Mouse (Mus musculus) ES-Bruce4 (cell line): ENCODE measurements around the gene Asgr2. TPM values are rescaled to one million over a fixed set of nuclear protein-coding genes. Genes with fewer than 3 reads are reported as not detected.
"Not testable (repeated sequence)": the region's sequence is repeated elsewhere in the genome, so short reads cannot be mapped to it uniquely, and the experiment has no call there.

ENCODE experiments used
- H3K27ac ChIP-seq: 2 replicates; pipeline ENCODE4 v1.5.1; 2012; ENCODE audit warnings: low read length, inconsistent platforms; ENCODE audit not compliant: insufficient read depth
- H3K27me3 ChIP-seq: 2 replicates; pipeline ENCODE4 v1.6.1; 2012; ENCODE audit warnings: mild to moderate bottlenecking, low read length, inconsistent platforms; ENCODE audit not compliant: control insufficient read depth, poor library complexity, insufficient read depth, severe bottlenecking
- H3K36me3 ChIP-seq: 2 replicates; pipeline ENCODE4 v1.6.1; 2012; ENCODE audit warnings: inconsistent platforms, mild to moderate bottlenecking, low read length, moderate library complexity; ENCODE audit not compliant: control insufficient read depth, poor library complexity, insufficient read depth, severe bottlenecking
- H3K4me1 ChIP-seq: one replicate; pipeline ENCODE4 v1.8.1; 2011; ENCODE audit warnings: low read length; ENCODE audit not compliant: control insufficient read depth, insufficient read depth
- H3K4me3 ChIP-seq: 2 replicates; pipeline ENCODE4 v1.5.1; 2011; ENCODE audit warnings: low read depth, mild to moderate bottlenecking, low read length
- H3K9ac ChIP-seq: 2 replicates; pipeline ENCODE4 v1.6.1; 2012; ENCODE audit warnings: low read depth, mild to moderate bottlenecking, inconsistent platforms; ENCODE audit not compliant: poor library complexity, severe bottlenecking
- H3K9me3 ChIP-seq: replicated peaks from 2 replicates; pipeline ENCODE4 v1.6.1; 2012; ENCODE audit warnings: mild to moderate bottlenecking, low read length, inconsistent platforms; ENCODE audit not compliant: control insufficient read depth, poor library complexity, insufficient read depth, severe bottlenecking
- CTCF ChIP-seq: IDR thresholded peaks from one replicate; pipeline ENCODE4 v1.8.1; 2011; ENCODE audit warnings: low read depth, low read length
- EP300 ChIP-seq: IDR thresholded peaks from 2 replicates; pipeline ENCODE4 v1.6.1; 2011; ENCODE audit warnings: low read depth, low read length; ENCODE audit not compliant: insufficient read depth
- POLR2A ChIP-seq: IDR thresholded peaks from one replicate; pipeline ENCODE4 v1.8.1; 2011; ENCODE audit warnings: low read length; ENCODE audit not compliant: insufficient read depth
- polyA plus RNA-seq: library from polyadenylated mRNA; stranded (reverse); fragments of >200 nt; gene quantifications from 2 replicates; pipeline ENCODE4 v1.2.4, GENCODE M21; 2011; ENCODE audit warnings: low read depth; ENCODE audit not compliant: missing spikeins, insufficient read depth, insufficient read length

Asgr2 gene
- polyA plus RNA-seq, 1 experiment, result not detected

DNA sequence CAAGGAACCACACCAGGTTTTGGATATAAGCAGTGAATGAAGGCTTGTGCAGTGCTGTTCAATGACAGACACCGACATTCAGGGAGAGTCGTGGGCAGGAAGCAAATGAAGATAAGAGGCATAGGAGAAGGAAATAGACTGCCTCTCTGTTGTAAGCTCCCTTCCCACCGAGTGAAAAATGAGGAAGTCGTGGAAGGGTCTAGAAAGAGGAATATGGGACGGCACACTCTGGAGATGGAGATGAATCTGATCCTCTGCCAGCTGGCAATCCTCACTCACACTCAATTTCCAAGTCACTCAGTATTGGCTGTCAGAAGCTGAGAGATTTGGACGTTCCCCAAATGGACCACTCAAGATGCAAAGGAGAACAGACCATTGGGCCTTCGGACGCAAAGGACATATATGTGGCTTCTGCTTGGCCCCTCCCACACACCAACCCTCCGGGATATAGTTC lies 37.5 kb downstream of the Asgr2 start, which contains the start of gene Mgl2:
Gene Mgl2 (plus strand): TSS at position 404 of the 454 bp plus-strand sequence.
- Histone ChIP-seq H3K4me3 (no peak within 1 kb of the TSS), H3K4me1 (no peaks in the 10 kb centered on the region), H3K36me3 (no peaks in the 10 kb centered on the region), H3K9ac (no peak within 1 kb of the TSS), H3K27ac (no peak within 1 kb of the TSS), H3K27me3 (no peaks in the 10 kb centered on the region), H3K9me3 (no peaks in the 10 kb centered on the region)
- no peak for TF ChIP-seq EP300
- TF ChIP-seq POLR2A, result no peak
- TF ChIP-seq CTCF, result no peak

- not testable (repeated sequence) for H3K9me3 ChIP-seq, H3K4me3 ChIP-seq, H3K36me3 ChIP-seq, H3K9ac ChIP-seq, H3K4me1 ChIP-seq, H3K27ac ChIP-seq, H3K27me3 ChIP-seq
Measured at GRCm38 (mm10) chr11:70135001-70135400, 42.6 kb downstream of the Asgr2 start.

GRCm38 (mm10) chr11:70135925-70136324 lies 43.5 kb downstream of the Asgr2 start:
- H3K4me1 ChIP-seq, H3K36me3 ChIP-seq, H3K27ac ChIP-seq, H3K9me3 ChIP-seq, H3K4me3 ChIP-seq, H3K27me3 ChIP-seq, H3K9ac ChIP-seq: not testable (repeated sequence)

DNA sequence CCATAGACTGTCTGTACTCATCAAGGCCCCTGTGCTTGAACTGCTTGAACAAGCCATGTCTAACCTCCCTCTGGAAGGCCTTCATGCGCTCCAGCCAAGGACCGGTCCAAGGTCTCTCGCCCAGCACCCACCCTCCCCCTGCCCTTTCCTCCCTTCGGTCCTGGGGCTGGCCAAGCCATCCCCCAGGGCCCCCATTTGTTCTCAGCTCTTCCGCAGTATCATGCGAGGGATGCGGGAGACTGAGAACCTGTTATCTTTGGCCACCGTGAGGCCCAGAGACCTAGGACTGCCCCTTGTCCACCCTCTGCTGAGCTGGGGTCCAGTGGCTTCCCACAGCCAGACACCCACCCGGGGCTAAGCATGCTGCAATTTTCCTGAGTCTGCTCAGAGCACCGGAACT lies 46.7 kb downstream of the Asgr2 start:
- Histone ChIP-seq H3K9me3 (no peaks in the 10 kb centered on the region; the same call in 1 of the 2 replicates), H3K9ac (no peak overlapping the region), H3K36me3 (no peaks in the 10 kb centered on the region), H3K27ac (no peak overlapping the region), H3K4me1 (no peaks in the 10 kb centered on the region), H3K4me3 (no peak overlapping the region), H3K27me3 (no peaks in the 10 kb centered on the region)
- TF ChIP-seq CTCF, result no peak
- no peak for TF ChIP-seq EP300
- TF ChIP-seq POLR2A, result no peak

- no peak for TF ChIP-seq EP300
- no peak for TF ChIP-seq CTCF
- TF ChIP-seq POLR2A, result no peak
- H3K27me3 ChIP-seq, result no peaks in the 10 kb centered on the region
- H3K36me3 ChIP-seq, result no peaks in the 10 kb centered on the region
Measured at GRCm38 (mm10) chr11:70151072-70151471, 58.6 kb downstream of the Asgr2 start.

More at GRCm38 (mm10) chr11:70151072-70151471, 58.6 kb downstream of the Asgr2 start:
- no peak overlapping the region for H3K9ac ChIP-seq
- no peak overlapping the region for H3K4me3 ChIP-seq
- H3K9me3 ChIP-seq, result peaks cover 17% of the 10 kb centered on the region
- no peak overlapping the region for H3K27ac ChIP-seq
- H3K4me1 ChIP-seq, result no peaks in the 10 kb centered on the region

Other genes with a start within 250 kb of the Asgr2 start
- 27.2 and 31.2 TPM in 2 replicates for gene Plscr3, start 246.3 kb upstream of the Asgr2 start, polyA plus RNA-seq
- 15.6 and 19.6 TPM in 2 replicates for gene Tnk1, start 233.9 kb upstream of the Asgr2 start, polyA plus RNA-seq
- not detected in 2 replicates for gene Tmem95, start 214.6 kb upstream of the Asgr2 start, polyA plus RNA-seq
- 5.2 and 6.3 TPM in 2 replicates for gene Kctd11, start 211.2 kb upstream of the Asgr2 start, polyA plus RNA-seq
- gene Acap1, start 197.1 kb upstream of the Asgr2 start, polyA plus RNA-seq, result 1.5 and 2.3 TPM in 2 replicates
- gene 2810408A11Rik, start 191.7 kb upstream of the Asgr2 start, polyA plus RNA-seq, result 11.6 and 13.1 TPM in 2 replicates
- gene Neurl4, start 191.6 kb upstream of the Asgr2 start, polyA plus RNA-seq, result 27.9 and 32.4 TPM in 2 replicates
- 23.9 and 24.4 TPM in 2 replicates for gene Gps2, start 178.8 kb upstream of the Asgr2 start, polyA plus RNA-seq
- 1,015 and 1,063 TPM in 2 replicates for gene Eif5a, start 170.7 kb upstream of the Asgr2 start, polyA plus RNA-seq
- 55.2 and 57.2 TPM in 2 replicates for gene Ybx2, start 156.8 kb upstream of the Asgr2 start, polyA plus RNA-seq
- gene Slc2a4, start 144.5 kb upstream of the Asgr2 start, polyA plus RNA-seq, result 2.7 and 3.2 TPM in 2 replicates
- 106 and 144 TPM in 2 replicates for gene Cldn7, start 127.9 kb upstream of the Asgr2 start, polyA plus RNA-seq
- gene Ctdnep1, start 111.5 kb upstream of the Asgr2 start, polyA plus RNA-seq, result 61.9 and 63.4 TPM in 2 replicates
- 77.6 and 80.1 TPM in 2 replicates for gene Elp5, start 110.1 kb upstream of the Asgr2 start, polyA plus RNA-seq
- gene Gabarap, start 101.5 kb upstream of the Asgr2 start, polyA plus RNA-seq, result 141 and 144 TPM in 2 replicates
- gene Phf23, start 96.9 kb upstream of the Asgr2 start, polyA plus RNA-seq, result 75.6 and 83.0 TPM in 2 replicates
- gene Dvl2, start 92.0 kb upstream of the Asgr2 start, polyA plus RNA-seq, result 60.1 and 63.3 TPM in 2 replicates
- gene Acadvl, start 77.2 kb upstream of the Asgr2 start, polyA plus RNA-seq, result 17.1 and 19.8 TPM in 2 replicates
- 17.1 and 25.7 TPM in 2 replicates for gene Dlg4, start 75.7 kb upstream of the Asgr2 start, polyA plus RNA-seq
- gene Asgr1, start 38.6 kb upstream of the Asgr2 start, polyA plus RNA-seq, result not detected in 2 replicates
- gene Mgl2, start 37.7 kb downstream of the Asgr2 start, polyA plus RNA-seq, result 0.37 and 0.43 TPM in 2 replicates
- gene Clec10a, start 63.6 kb downstream of the Asgr2 start, polyA plus RNA-seq, result not detected in 2 replicates
- gene Slc16a11, start 120.1 kb downstream of the Asgr2 start, polyA plus RNA-seq, result 2.0 and 3.5 TPM in 2 replicates
- 8.9 and 11.2 TPM in 2 replicates for gene Slc16a13, start 128.4 kb downstream of the Asgr2 start, polyA plus RNA-seq
- gene Bcl6b, start 137.2 kb downstream of the Asgr2 start, polyA plus RNA-seq, result 4.1 TPM in 2 replicates
- gene 0610010K14Rik, start 145.3 kb downstream of the Asgr2 start, polyA plus RNA-seq, result 108 and 126 TPM in 2 replicates
- 0.55 and 0.65 TPM in 2 replicates for gene Gm21988, start 147.2 kb downstream of the Asgr2 start, polyA plus RNA-seq
- 88.5 and 97.8 TPM in 2 replicates for gene Rnasek, start 147.2 kb downstream of the Asgr2 start, polyA plus RNA-seq
- 1.4 and 2.1 TPM in 2 replicates for gene Alox12, start 162.7 kb downstream of the Asgr2 start, polyA plus RNA-seq
- 0.58 TPM in 1 of 2 replicates, not detected in the other for gene Alox12e, start 230.0 kb downstream of the Asgr2 start, polyA plus RNA-seq